Mouse (Mus musculus) liver, postnatal 0 days (tissue): ENCODE data around the gene Susd6.

Experiments
- CTCF ChIP-seq: sonication (generic); IDR thresholded peaks from 2 replicates; pipeline ENCODE4 v1.5.1; 2016; ENCODE audit warnings: antibody characterized with exemption, low read depth
- EP300 ChIP-seq: IDR thresholded peaks from 2 replicates; pipeline ENCODE4 v1.6.1; 2016; ENCODE audit warnings: antibody characterized with exemption, low read depth, mild to moderate bottlenecking

- TF ChIP-seq CTCF (no peak), EP300 (peak; percentile 84)
Observed at GRCm38 (mm10) chr12:80832313-80832712, 42.0 kb downstream of the Susd6 start.
